ENCODE assay signal across 21 mouse cellular contexts in genomic region chr12:77105887-77106600, GRCm38 (mm10).
DNase-seq lines count a peak whose midpoint lies in the region; ATAC-seq lines count a peak whose summit lies in the region.
"Had no signal": no experiment of that assay in that cellular context is flagged by ENCODE, and none has a peak within 500 bp of the region (broad histone marks: within the 10 kb centered on the region; RNA-seq: fewer than 3 reads in every experiment).

No protein-coding gene starts in this region.

- 79% methylated on average over 4 of the region's 4 CpGs for WGBS in kidney, embryonic 16.5 days
- 90% methylated on average over 4 of the region's 4 CpGs for WGBS in forebrain, embryonic 12.5 days

- H3K9ac ChIP-seq in kidney, embryonic 16.5 days (replicated peaks; ENCODE audit: low read length) = no peak overlapping the region
- no peak overlapping the region for H3K9ac ChIP-seq in forebrain, embryonic 12.5 days
- H3K9ac ChIP-seq: forebrain, embryonic 13.5 days; heart, embryonic 13.5 days; liver, embryonic 15.5 days; midbrain, embryonic 12.5 days; neural tube, embryonic 13.5 days had no signal

- no peaks in the 10 kb centered on the region for H3K9me3 ChIP-seq in kidney, embryonic 16.5 days (ENCODE audit: low read length)
- no peaks in the 10 kb centered on the region for H3K9me3 ChIP-seq in forebrain, embryonic 12.5 days
- H3K9me3 ChIP-seq: forebrain, embryonic 13.5 days; G1E; heart, embryonic 13.5 days; liver, embryonic 15.5 days; midbrain, embryonic 12.5 days; neural tube, embryonic 13.5 days had no signal

- no peak overlapping the region for H3K27ac ChIP-seq in kidney, embryonic 16.5 days (ENCODE audit: low read length)
- H3K27ac ChIP-seq in forebrain, embryonic 12.5 days = no peak overlapping the region
- H3K27ac ChIP-seq: forebrain, embryonic 13.5 days; heart, embryonic 13.5 days; liver, embryonic 15.5 days; midbrain, embryonic 12.5 days; neural tube, embryonic 13.5 days had no signal

- H3K4me2 ChIP-seq in kidney, embryonic 16.5 days (replicated peaks; ENCODE audit: low read depth, low read length) = no peak overlapping the region
- no peak overlapping the region for H3K4me2 ChIP-seq in forebrain, embryonic 12.5 days
- H3K4me2 ChIP-seq: forebrain, embryonic 13.5 days; heart, embryonic 13.5 days; liver, embryonic 15.5 days; midbrain, embryonic 12.5 days; neural tube, embryonic 13.5 days had no signal

- no peaks in the 10 kb centered on the region for H3K4me1 ChIP-seq in kidney, embryonic 16.5 days (ENCODE audit: insufficient read depth, low read length)
- H3K4me1 ChIP-seq in forebrain, embryonic 12.5 days = no peaks in the 10 kb centered on the region
- H3K4me1 ChIP-seq: forebrain, embryonic 13.5 days; heart, embryonic 13.5 days; midbrain, embryonic 12.5 days; neural tube, embryonic 13.5 days had no signal

- DNase-seq in kidney, adult 11 months = peak; percentile 30
- peak; percentile 71 for DNase-seq in 3T3-L1 (ENCODE audit: low read depth, low spot score)
- DNase-seq in brain, adult 2 months (ENCODE audit: low read depth, low spot score) = peak; percentile 23
- peak; percentile 49 to 54 for DNase-seq in kidney, postnatal 36 days
- no peak for DNase-seq in right cerebral cortex, adult 2 months (ENCODE audit: low spot score in 2 of 2)
- no peak for DNase-seq in gastrocnemius, postnatal 36 days
- DNase-seq: adrenal gland, adult 8-10 months; cerebellum, adult 11 months; heart, postnatal 4 days; lung, postnatal 14 days; right cerebral cortex, postnatal 25 days; thymus, postnatal 25 days had no signal

- intact Hi-C loops in gastrocnemius, postnatal 36 days (cut with DNase I) = no loop called here

- no peak for ATAC-seq in kidney, embryonic 16.5 days (ENCODE audit: low FRiP score, low TSS enrichment)
- ATAC-seq in forebrain, embryonic 12.5 days (ENCODE audit: low FRiP score) = no peak
- ATAC-seq: CD4-positive, CD25-positive, alpha-beta regulatory T cell, adult 4 months; forebrain, embryonic 13.5 days had no signal

- H3K36me3 ChIP-seq in kidney, embryonic 16.5 days (ENCODE audit: insufficient read depth, low read length) = no peaks in the 10 kb centered on the region
- no peaks in the 10 kb centered on the region for H3K36me3 ChIP-seq in forebrain, embryonic 12.5 days (replicated peaks)
- H3K36me3 ChIP-seq: G1E; heart, embryonic 13.5 days; liver, embryonic 15.5 days; midbrain, embryonic 12.5 days; neural tube, embryonic 13.5 days had no signal

- no peak overlapping the region for H3K4me3 ChIP-seq in kidney, embryonic 16.5 days (ENCODE audit: low read length)
- H3K4me3 ChIP-seq in forebrain, embryonic 12.5 days (replicated peaks) = no peak overlapping the region
- H3K4me3 ChIP-seq: forebrain, embryonic 13.5 days; heart, embryonic 13.5 days; liver, embryonic 15.5 days; midbrain, embryonic 12.5 days; neural tube, embryonic 13.5 days had no signal

- no peaks in the 10 kb centered on the region for H3K27me3 ChIP-seq in kidney, embryonic 16.5 days (ENCODE audit: insufficient read depth, low read length)
- no peaks in the 10 kb centered on the region for H3K27me3 ChIP-seq in forebrain, embryonic 12.5 days
- H3K27me3 ChIP-seq: forebrain, embryonic 13.5 days; heart, embryonic 13.5 days; liver, embryonic 15.5 days; midbrain, embryonic 12.5 days; neural tube, embryonic 13.5 days had no signal

Comparison
In these comparisons a context has a peak if more than half of its experiments do, and no peak if none do; other contexts are left out.
1. DNase-seq: peak in kidney, adult 11 months (single experiment), 3T3-L1 (single experiment), brain, adult 2 months (single experiment) and kidney, postnatal 36 days (2 of 2); none in right cerebral cortex, adult 2 months (0 of 2) and gastrocnemius, postnatal 36 days (0 of 2).